Mouse (Mus musculus): ENCODE measurements around the gene Nrbp1.
"Not testable (repeated sequence)": the region's sequence is repeated elsewhere in the genome, so short reads cannot be mapped to it uniquely, and the experiment has no call there.

Nrbp1 gene

DNA sequence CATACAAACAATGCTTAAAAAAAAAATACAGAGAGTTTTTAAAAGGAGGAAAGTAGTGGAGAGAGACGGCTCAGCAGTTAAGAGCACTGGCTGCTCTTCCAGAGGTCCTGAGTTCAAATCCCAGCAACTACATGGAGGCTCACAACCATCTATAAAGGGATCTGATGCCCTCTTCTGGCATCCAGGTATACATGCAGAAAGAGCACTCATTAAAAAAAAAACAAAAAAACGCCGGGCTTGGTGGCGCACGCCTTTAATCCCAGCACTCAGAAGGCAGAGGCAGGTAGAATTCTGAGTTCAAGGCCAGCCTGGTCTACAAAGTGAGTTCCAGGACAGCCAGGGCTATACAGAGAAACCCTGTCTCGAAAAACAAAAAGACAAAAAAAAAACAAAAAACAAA is 24.1 kb upstream of the Nrbp1 start:
- not testable (repeated sequence) for DNase-seq

DNA sequence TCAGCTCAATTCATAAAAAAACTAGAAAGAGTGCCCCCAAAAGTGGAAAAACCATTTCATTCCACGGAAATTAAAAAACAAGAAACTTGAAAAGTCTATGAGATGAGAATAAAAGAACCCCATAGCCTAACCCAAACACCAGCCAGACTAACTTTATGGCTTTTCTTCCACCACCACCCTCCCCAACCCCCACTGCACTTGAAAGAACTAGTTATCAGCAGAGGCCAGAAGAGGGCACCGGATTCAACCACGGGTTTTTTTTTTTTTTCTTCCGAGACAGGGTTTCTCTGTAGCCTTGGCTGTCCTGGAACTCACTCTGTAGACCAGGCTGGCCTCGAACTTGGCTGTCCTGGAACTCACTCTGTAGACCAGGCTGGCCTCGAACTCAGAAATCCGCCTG is 22.4 kb upstream of the Nrbp1 start:
- no peak for DNase-seq

DNA sequence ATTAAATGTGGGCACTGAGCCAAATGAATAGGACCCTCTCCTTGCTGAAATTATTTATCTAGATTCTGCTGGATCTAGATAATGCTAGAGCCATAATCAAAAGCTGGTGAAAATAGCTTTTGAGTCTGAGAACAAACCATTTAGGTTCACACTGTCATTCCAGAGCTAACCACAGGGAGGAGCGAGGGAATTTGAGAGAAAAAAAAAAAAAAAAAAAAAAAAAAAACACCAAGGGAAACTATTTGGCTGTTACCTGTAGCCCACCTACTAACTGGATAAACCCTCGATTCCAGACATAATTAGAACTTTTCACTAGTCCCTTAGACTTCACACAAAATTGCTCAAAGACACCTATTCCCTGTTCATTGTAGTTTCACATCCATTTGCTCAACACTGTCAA is 21.6 kb upstream of the Nrbp1 start:
- peak; percentile 30 for DNase-seq

DNA sequence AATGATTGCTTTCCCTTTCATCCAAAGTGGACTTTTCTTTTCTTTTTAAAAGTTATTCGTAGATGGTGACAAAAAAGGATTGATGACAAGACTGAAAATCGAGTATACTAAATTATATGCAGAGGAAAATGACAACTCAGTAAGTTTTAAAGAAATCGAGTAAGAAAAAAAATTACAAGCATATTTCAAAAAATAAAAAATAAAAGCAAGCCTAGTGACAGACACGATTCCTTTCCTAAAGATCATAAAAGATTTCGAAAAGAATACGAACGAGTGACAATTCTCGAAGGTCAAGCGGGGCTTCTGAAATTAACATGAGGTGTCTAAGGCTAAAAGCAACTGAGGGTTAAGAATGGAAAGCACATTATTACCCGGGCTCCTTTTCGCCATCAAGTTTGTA is 21.2 kb upstream of the Nrbp1 start:
- no peak for DNase-seq

- DNase-seq, result no peak
Observed at GRCm38 (mm10) chr5:31219911-31220447, 20.7 kb upstream of the Nrbp1 start.

DNA sequence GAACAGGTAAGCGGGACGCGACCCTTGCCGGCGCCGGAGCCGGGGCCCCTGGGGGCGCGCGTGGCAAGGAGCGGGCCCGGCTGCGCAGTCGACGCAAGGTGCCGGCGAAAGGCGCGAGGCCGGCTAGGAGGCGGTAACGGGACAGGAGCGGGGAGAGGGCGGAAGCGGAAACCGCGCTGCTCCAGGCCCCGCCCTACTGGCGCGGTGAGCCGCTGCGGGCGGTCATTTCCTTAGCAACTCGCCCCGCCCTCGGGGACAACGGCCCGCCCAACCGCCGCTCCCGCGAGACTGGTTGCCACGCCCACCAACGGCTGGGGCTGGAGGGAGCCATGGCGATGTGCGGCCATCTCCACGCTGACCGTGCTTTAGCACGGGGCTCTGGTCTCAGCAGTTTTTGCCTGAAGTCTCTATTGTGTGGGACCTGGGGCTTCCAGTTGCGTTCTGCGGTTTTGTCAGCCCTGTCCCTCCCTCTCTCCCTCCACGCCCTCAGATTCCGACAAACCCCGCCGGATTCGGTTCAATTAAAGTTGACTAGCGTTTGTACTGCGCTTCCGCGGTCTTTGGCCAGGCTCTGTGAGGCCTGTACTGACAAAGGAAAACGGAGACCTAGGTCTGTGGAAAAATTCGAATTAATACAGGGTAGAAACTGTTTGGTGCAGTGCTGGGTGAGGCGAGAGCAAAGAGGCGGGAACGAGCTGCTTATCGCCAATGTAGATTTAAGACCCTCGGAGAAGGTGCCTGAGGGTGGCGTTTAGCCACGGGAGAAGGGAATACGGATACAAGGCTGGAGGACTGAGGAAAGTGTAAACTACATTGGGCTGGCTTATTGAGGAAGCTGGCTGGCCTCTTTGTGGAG is 20.0 kb upstream of the Nrbp1 start, which contains the start of gene Ppm1g:
Gene Ppm1g, minus strand, starts transcription at position 240 of the 856 bp plus-strand sequence.
- peak; percentile 97 for DNase-seq

- peak; percentile 57 for DNase-seq
Observed at GRCm38 (mm10) chr5:31221304-31221945, 19.2 kb upstream of the Nrbp1 start.

GRCm38 (mm10) chr5:31222696-31223095 is 18.0 kb upstream of the Nrbp1 start:
- no peak for DNase-seq

DNA sequence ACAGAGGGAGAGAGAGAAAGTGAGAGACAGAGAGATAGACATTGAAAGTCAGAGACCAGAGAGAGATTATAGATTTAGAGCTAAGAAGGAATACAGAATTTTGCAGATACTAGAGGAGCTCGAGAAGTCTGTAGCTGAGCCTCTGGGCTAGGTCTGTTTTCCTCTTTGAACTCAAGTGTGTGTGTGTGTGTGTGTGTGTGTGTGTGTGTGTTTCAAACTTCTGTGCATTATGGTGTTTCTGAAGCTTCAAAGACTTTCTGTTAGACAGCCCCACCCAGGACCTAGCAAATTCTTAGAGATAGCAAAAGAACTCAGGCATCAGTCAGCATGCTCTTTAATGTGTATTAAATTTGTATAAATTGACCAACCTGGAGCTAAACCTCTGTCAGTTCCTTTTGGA is 14.0 kb upstream of the Nrbp1 start:
- DNase-seq, result no peak

DNA sequence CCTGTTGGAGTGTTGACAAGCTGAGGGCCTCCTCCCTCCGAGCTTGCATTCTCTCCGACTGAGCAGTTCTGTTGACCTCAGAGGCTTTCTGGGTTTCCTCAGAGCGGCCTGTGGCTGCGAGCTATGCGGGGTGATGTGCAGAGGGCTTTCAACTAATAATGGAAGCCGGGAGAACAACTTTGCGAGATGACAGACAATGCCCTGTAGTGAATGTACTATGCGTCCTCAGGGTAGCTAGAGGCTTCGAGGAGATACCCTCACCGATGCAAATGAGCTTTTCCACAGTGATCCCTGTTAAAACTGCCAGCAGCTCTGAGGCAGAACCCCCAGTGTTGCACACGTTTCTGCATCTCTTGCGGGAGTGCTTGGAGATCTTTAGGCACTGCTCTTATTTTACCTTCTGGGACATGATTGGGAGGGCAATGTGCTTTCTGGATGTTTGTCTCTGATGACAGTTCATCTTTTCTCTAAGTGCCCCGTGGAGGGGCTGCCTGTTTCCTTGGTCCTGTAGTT is 914 bp downstream of the Nrbp1 start:
- DNase-seq, result no peak

DNA sequence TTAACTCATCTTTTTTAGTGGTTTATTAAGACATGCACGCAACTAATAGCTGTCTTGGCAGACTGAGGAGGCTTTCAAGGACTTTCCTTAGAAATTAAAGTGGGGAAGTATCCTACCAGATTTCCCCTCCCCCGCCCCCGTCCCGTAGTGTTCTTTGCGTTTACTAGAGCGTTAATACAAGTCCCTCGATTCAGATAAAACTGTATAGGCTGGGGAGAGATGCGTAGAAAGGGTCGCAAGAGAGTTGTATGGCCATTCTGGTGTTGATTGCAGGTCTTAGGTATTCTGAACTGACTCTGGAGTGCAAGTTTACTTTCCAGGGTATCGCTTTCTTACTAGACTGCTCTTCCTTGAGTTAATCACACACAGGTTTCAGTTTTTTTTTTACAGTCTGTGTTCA is 1.5 kb downstream of the Nrbp1 start:
- DNase-seq, result no peak

GRCm38 (mm10) chr5:31250716-31251115 is 10.1 kb downstream of the Nrbp1 start:
- DNase-seq, result no peak

DNA sequence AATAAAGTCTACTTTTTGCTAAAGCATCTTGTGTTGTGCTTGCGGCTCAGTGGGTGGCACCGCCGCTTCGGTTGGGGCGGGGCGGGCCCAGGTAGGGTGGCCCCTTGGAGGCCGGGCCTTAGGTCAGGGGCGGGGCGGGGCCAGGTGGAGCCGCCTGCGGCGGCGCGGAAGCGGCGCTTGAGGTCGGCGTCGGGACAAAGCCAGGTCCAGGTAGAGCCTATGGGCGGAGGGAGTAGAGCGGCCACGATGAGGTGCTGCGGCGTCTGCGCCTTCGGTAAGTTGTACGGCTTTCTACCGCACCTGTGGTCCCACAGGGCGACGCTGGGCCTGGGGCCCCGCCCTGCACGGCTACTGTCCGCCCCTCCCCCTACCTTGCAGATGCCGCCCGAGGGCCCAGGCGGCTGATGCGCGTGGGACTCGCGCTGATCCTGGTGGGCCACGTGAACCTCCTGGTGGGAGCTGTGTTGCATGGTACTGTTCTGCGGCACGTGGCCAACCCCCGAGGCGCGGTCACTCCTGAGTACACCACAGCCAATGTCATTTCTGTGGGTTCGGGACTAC is 11.0 kb downstream of the Nrbp1 start, which contains the start of gene Krtcap3:
Gene Krtcap3, plus strand, starts transcription at position 151 of the 561 bp plus-strand sequence.
- DNase-seq, result peak; percentile 73

DNA sequence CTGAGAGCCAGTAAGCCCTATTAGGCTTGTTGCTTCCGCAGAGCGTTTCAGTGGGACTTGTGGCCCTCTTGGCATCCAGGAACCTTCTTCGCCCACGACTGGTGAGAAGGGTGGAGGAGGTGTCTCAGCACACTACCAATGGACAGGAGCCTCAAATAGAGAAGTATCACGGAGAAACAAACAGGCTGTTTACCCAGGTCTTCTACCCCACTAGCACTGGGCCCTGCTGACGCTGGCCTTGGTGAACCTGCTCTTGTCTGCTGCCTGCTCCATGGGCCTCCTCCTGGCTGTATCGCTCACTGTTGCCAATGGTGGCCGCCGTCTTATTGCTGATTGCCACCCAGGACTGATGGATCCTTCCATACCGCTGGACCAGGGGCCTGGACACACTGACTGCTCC is 11.5 kb downstream of the Nrbp1 start:
- DNase-seq, result no peak

DNA sequence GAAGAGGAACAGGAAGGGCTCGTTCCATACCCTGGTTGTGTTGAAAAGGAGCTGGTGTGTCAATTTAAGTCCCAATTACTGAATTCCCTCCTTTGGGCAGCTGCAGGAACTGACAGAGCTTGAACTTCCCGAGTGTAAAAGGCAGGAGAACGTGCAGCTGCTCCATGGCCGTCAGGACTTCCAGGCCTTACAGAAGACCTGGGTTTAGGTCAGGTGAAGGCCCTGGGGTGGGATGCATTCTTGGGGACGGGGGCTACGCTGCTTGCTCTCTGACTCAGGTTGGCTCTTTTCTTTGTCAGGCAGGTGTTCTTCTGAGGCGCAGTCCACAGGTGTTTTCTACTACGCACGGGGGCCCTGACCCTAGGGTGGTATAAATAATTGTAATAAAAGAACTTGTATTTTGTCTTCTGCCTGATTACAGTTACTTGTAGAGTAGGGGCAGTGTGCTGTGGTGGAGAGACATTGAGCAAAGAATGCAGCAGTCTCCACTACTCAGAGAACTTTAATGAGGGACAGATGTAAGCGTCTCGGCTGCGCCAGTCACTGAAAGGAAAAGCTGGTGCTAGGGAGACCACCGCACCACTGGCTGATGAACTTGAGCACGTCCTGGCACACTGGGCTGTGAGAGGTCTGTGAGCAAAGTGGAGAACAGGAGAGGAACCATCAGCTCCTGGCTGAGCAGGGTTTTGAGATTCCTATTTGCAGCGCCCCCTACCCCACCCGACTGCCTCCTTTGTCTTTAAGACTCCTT is 12.3 kb downstream of the Nrbp1 start:
- DNase-seq, result no peak

DNA sequence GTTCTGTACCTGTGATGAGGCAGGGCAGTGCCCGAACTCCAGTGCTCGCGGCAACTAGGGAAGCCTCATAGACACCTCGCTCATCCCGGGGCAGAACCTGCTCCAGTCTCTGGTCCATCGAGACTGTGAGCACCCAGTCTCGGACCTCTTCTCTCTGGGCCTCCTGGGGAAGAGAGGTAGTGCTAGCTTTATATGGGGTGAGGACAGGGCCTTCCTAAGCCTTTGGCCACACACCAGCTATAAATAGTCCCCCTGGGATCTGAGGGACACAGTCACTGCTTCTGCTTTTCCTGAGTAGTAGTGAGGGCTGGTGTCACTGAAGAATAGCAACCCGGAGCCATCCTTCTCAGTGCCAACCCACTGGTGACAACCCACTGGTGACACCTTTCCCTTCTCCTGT is 13.1 kb downstream of the Nrbp1 start:
- DNase-seq, result no peak

GRCm38 (mm10) chr5:31254452-31254851 is 13.8 kb downstream of the Nrbp1 start:
- peak; percentile 46 for DNase-seq

GRCm38 (mm10) chr5:31254901-31255300 is 14.2 kb downstream of the Nrbp1 start:
- DNase-seq, result no peak

GRCm38 (mm10) chr5:31255381-31255780 is 14.7 kb downstream of the Nrbp1 start:
- DNase-seq, result no peak

DNA sequence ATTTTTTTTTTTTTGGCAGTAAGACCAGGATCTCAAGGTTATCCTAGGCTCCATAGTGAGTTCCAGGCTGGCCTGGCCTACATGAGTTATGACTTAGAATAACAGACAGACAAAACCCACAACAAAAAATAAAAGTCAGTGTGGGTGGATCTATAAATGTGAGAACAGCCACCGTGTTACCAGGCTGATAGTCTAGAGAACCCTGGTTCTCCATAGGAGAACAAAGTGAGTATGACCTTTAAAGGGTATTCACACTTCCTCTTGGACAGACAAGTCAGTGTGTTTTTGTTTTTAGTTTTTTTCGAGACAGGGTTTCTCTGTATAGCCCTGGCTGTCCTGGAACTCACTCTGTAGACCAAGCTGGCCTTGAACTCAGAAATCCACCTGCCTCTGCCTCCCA is 15.3 kb downstream of the Nrbp1 start:
- DNase-seq, result no peak

- no peak for DNase-seq
Observed at GRCm38 (mm10) chr5:31257616-31258015, 17.0 kb downstream of the Nrbp1 start.

DNA sequence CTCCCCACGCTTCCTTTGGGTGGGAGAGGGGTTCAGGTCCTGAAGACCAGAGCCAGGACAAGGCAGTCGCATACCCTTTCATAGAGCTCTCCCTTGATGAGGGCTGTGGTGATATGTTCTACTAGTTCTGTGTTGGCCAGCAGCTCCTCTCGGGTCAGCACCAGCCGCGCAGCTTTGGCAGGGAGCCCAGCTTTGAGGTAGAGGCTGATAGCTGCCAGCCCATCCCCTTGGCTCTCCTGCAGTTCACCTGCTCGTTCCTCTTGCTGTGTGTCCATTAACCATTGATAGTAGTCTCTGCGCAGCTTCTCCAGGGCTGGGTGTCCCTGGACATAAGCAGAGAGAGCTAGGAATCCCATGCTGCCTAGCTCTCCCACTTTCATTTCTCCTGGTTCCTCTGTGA is 25.4 kb downstream of the Nrbp1 start:
- DNase-seq, result no peak

DNA sequence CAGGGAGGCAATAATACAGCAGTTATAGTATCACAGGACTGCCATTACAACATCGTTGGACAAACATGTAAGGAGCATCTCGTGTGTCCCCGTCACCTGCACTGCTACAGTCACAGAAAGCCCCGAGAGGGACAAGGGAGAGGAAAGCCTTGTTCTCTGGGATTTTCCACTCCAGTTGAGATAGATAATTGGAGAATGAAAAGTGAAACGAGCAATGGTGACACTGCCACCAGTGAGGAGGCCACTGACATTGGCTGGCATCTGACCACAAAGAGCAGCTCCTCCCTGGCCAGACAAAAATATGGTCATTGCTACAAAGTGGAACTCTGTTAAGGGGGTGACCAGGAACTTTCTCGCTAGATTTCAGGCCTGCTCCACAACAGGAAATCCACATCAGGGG is 27.0 kb downstream of the Nrbp1 start:
- DNase-seq, result no peak
